In genomic region chr7:4739544-4740275, GRCm38 (mm10) we compare ENCODE assay signal across 8 mouse cellular contexts. TPM values are rescaled to one million over a fixed set of nuclear protein-coding genes. Genes with fewer than 3 reads are reported as not detected.
DNase-seq lines count a peak whose midpoint lies in the region; ATAC-seq lines count a peak whose summit lies in the region.

Kmt5c (plus strand) TSS chr7:4740115.

- peak; percentile 100 for DNase-seq in Muller cell, postnatal 12 days (ENCODE audit: inconsistent ontology term)
- peak; percentile 100 for DNase-seq in cerebellum, adult 9-11 months
- DNase-seq in frontal cortex, adult 2 months (ENCODE audit: extremely low spot score in 1 of 2, low spot score in 1 of 2), result peak; percentile 100
- DNase-seq in hindbrain, embryonic 11.5 days (ENCODE audit: low spot score), result peak; percentile 97
- DNase-seq in layer of hippocampus, postnatal 10 days (ENCODE audit: low spot score in 2 of 2), result peak; percentile 97
- peak; percentile 99 for DNase-seq in lung, postnatal 10 days
- peak; percentile 92 for DNase-seq in ovary, postnatal 36 days (ENCODE audit: low spot score)
- DNase-seq in thymus, postnatal 25 days, result peak; percentile 94

- WGBS in hindbrain, embryonic 11.5 days, result under 1% methylated on average over 33 of the region's 44 CpGs

- peaks cover 12% of the 10 kb centered on the region for H3K4me1 ChIP-seq in hindbrain, embryonic 11.5 days (replicated peaks; ENCODE audit: control insufficient read depth, insufficient read depth, low read length)

- H3K4me2 ChIP-seq in hindbrain, embryonic 11.5 days (replicated peaks; ENCODE audit: low read depth, low read length), result peak within 1 kb of the TSS; percentile 89

- ATAC-seq in hindbrain, embryonic 11.5 days (ENCODE audit: low FRiP score), result peak; percentile 98

- peak within 1 kb of the TSS; percentile 71 for H3K4me3 ChIP-seq in hindbrain, embryonic 11.5 days (ENCODE audit: low read depth, low read length)

- peak within 1 kb of the TSS; percentile 95 for H3K9ac ChIP-seq in hindbrain, embryonic 11.5 days (ENCODE audit: low read depth, low read length)

- no peaks in the 10 kb centered on the region for H3K36me3 ChIP-seq in hindbrain, embryonic 11.5 days (ENCODE audit: control insufficient read depth, insufficient read depth, low read length)

- H3K27me3 ChIP-seq in hindbrain, embryonic 11.5 days (ENCODE audit: control insufficient read depth, insufficient read depth, low read length), result no peaks in the 10 kb centered on the region

- H3K27ac ChIP-seq in hindbrain, embryonic 11.5 days (ENCODE audit: low read depth, low read length), result peak within 1 kb of the TSS; percentile 92

- H3K9me3 ChIP-seq in hindbrain, embryonic 11.5 days (ENCODE audit: control insufficient read depth, low read length), result no peaks in the 10 kb centered on the region

RNA-seq across cellular contexts. Expression of gene Kmt5c, which starts in this region (rescaled TPM):
- 74.3 and 83.4 TPM in 2 replicates for polyA plus RNA-seq in frontal cortex, adult 2 months (2012; rRNA removed)
- polyA plus RNA-seq in hindbrain, embryonic 11.5 days (2014; fragmentation: Nextera tagmentation; extraction: Ambion mirVana), result 64.3 and 69.2 TPM in 2 replicates
- total RNA-seq in layer of hippocampus, postnatal 10 days (2021), result 10 to 100 TPM; 43.5 to 45.9 TPM

Comparison
In these comparisons a context has a peak if more than half of its experiments do, and no peak if none do; other contexts are left out.
1. Peak in every context shown above with its lines: DNase-seq, ATAC-seq, H3K4me3 ChIP-seq and H3K27ac ChIP-seq.